Mouse (Mus musculus): ENCODE results near the gene Aamp.

Gene Aamp

DNA sequence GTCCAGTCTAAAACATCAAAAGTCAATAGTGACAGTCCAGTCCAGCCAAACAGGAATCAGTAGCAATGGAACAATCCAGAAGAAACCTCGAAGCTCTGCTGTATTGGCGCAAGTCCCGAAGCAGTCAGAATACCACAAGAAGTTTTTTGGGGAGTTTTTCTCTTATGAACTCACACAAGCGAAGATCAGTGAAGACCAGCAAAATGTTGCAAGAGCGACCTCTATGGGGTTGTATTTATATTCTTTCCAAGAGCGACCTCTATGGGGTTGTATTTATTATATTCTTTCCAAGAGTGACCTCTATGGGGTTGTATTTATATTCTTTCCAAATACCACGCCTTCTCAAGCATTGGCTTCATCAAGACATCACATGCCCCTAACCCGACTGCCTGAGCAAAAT lies 15.8 kb downstream of the Aamp start:
- Histone ChIP-seq H3K27me3 (ENCODE audit: insufficient read depth, low read length) (no peaks in the 10 kb centered on the region), H3K9me3 (ENCODE audit: low read length) (no peaks in the 10 kb centered on the region), H3K4me3 (replicated peaks; ENCODE audit: low read length) (no peak overlapping the region), H3K36me3 (ENCODE audit: insufficient read depth, low read length) (peaks cover 54% of the 10 kb centered on the region), H3K4me1 (replicated peaks; ENCODE audit: low read depth, low read length) (peaks cover 2% of the 10 kb centered on the region; the same call in 1 of the 2 replicates)
- TF ChIP-seq CTCF (conservative IDR thresholded peaks at IDR 0.05; ENCODE audit: low read length) = peak; percentile 19; the same call in 1 of the 2 replicates
- TF ChIP-seq NANOG (IDR thresholded peaks at IDR 0.05; ENCODE audit: borderline replicate concordance, low read length) = no peak

DNA sequence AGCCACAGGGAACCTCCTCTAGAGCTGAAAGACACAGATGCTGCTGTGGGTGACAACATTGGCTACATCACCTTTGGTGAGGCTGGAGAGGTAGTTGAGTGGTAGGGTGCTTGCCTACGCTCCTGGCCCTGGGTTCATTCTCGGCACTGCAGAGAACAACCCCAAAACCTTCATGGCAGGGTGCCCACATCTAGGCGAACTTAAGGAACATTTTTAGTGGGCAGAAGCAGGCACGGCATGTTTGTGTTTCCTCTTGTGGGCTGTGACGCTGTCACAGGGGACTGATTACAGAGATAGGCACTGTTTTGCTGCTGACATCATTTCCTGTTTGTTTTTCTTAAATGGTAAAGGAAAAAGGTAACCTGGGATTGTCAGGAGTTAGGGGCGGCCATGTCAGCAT lies 22.0 kb downstream of the Aamp start:
- H3K36me3 ChIP-seq (ENCODE audit: insufficient read depth, low read length) = peaks cover 98% of the 10 kb centered on the region
- H3K4me1 ChIP-seq (replicated peaks; ENCODE audit: low read depth, low read length) = peaks cover 29% of the 10 kb centered on the region
- TF ChIP-seq CTCF (conservative IDR thresholded peaks at IDR 0.05; ENCODE audit: low read length) = no peak
- no peak for TF ChIP-seq POU5F1 (IDR thresholded peaks at IDR 0.05; ENCODE audit: borderline replicate concordance, low read length)
- TF ChIP-seq NANOG (IDR thresholded peaks at IDR 0.05; ENCODE audit: borderline replicate concordance, low read length) = no peak
- H3K27me3 ChIP-seq (ENCODE audit: insufficient read depth, low read length) = no peaks in the 10 kb centered on the region
- H3K4me3 ChIP-seq (replicated peaks; ENCODE audit: low read length) = no peak overlapping the region
- H3K9me3 ChIP-seq (ENCODE audit: low read length) = no peaks in the 10 kb centered on the region

GRCm38 (mm10) chr1:74256782-74257181 lies 27.8 kb downstream of the Aamp start:
- peaks cover 96% of the 10 kb centered on the region for H3K36me3 ChIP-seq (ENCODE audit: insufficient read depth, low read length)
- H3K4me1 ChIP-seq (replicated peaks; ENCODE audit: low read depth, low read length) = peaks cover 62% of the 10 kb centered on the region
- TF ChIP-seq NANOG (IDR thresholded peaks at IDR 0.05; ENCODE audit: borderline replicate concordance, low read length) (no peak), CTCF (conservative IDR thresholded peaks at IDR 0.05; ENCODE audit: low read length) (no peak), POU5F1 (IDR thresholded peaks at IDR 0.05; ENCODE audit: borderline replicate concordance, low read length) (no peak)
- 0 out of 2 replicates have a peak overlapping the region, but pooled peaks have one; percentile 7 for H3K4me3 ChIP-seq (replicated peaks; ENCODE audit: low read length)
- no peaks in the 10 kb centered on the region for H3K9me3 ChIP-seq (ENCODE audit: low read length)
- H3K27me3 ChIP-seq (ENCODE audit: insufficient read depth, low read length) = no peaks in the 10 kb centered on the region

- Histone ChIP-seq H3K4me3 (replicated peaks; ENCODE audit: low read length) (no peak overlapping the region), H3K27me3 (ENCODE audit: insufficient read depth, low read length) (no peaks in the 10 kb centered on the region), H3K9me3 (ENCODE audit: low read length) (no peaks in the 10 kb centered on the region), H3K36me3 (ENCODE audit: insufficient read depth, low read length) (peaks cover 96% of the 10 kb centered on the region), H3K4me1 (replicated peaks; ENCODE audit: low read depth, low read length) (peaks cover 72% of the 10 kb centered on the region)
- TF ChIP-seq NANOG (IDR thresholded peaks at IDR 0.05; ENCODE audit: borderline replicate concordance, low read length) = no peak
- no peak for TF ChIP-seq CTCF (conservative IDR thresholded peaks at IDR 0.05; ENCODE audit: low read length)
- no peak for TF ChIP-seq POU5F1 (IDR thresholded peaks at IDR 0.05; ENCODE audit: borderline replicate concordance, low read length)
Observed at GRCm38 (mm10) chr1:74255704-74256345, 28.7 kb downstream of the Aamp start.

GRCm38 (mm10) chr1:74250096-74250495 lies 34.4 kb downstream of the Aamp start:
- Histone ChIP-seq H3K27me3 (ENCODE audit: insufficient read depth, low read length) (no peaks in the 10 kb centered on the region), H3K9me3 (ENCODE audit: low read length) (no peaks in the 10 kb centered on the region), H3K36me3 (ENCODE audit: insufficient read depth, low read length) (peaks cover 78% of the 10 kb centered on the region), H3K4me1 (replicated peaks; ENCODE audit: low read depth, low read length) (peaks cover 68% of the 10 kb centered on the region), H3K4me3 (replicated peaks; ENCODE audit: low read length) (no peak overlapping the region)
- TF ChIP-seq NANOG (IDR thresholded peaks at IDR 0.05; ENCODE audit: borderline replicate concordance, low read length) = no peak
- TF ChIP-seq POU5F1 (IDR thresholded peaks at IDR 0.05; ENCODE audit: borderline replicate concordance, low read length) = no peak
- no peak for TF ChIP-seq CTCF (conservative IDR thresholded peaks at IDR 0.05; ENCODE audit: low read length)

DNA sequence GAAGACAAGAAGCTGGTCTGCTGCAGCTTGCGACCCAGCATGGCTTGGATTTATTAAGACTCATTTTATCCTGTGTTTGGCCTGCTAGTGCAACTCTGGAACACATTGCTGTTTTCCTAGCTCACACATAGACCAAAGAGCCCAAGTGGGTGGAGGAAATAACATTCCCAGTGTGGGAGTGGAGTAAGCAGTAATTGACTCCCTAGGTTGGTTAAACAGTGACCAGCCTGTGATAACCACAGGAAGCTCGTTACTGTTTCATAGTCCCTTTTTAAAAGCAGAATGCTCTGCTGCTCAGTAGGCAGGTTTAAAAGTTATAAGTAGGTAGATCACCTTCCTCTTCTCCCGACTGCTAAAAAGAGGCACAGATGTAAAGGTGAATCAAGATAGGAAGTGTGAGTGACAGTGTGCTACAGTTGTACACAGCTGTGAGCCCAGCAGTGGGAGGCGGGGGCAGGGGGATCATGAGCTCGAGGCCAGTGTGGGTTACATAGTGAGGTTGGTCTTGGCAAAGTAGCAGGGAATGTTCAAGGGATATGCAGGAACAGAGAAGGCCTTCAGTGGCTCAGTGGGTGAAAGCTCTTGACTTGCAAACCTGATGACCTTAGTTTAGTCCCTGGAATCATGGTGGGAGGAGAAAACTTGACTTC lies 35.1 kb downstream of the Aamp start:
- H3K4me3 ChIP-seq (replicated peaks; ENCODE audit: low read length) = no peak overlapping the region
- no peaks in the 10 kb centered on the region for H3K27me3 ChIP-seq (ENCODE audit: insufficient read depth, low read length)
- H3K4me1 ChIP-seq (replicated peaks; ENCODE audit: low read depth, low read length) = peaks cover 74% of the 10 kb centered on the region
- H3K9me3 ChIP-seq (ENCODE audit: low read length) = no peaks in the 10 kb centered on the region
- TF ChIP-seq CTCF (conservative IDR thresholded peaks at IDR 0.05; ENCODE audit: low read length) = no peak
- no peak for TF ChIP-seq NANOG (IDR thresholded peaks at IDR 0.05; ENCODE audit: borderline replicate concordance, low read length)
- no peak for TF ChIP-seq POU5F1 (IDR thresholded peaks at IDR 0.05; ENCODE audit: borderline replicate concordance, low read length)
- peaks cover 72% of the 10 kb centered on the region for H3K36me3 ChIP-seq (ENCODE audit: insufficient read depth, low read length)

DNA sequence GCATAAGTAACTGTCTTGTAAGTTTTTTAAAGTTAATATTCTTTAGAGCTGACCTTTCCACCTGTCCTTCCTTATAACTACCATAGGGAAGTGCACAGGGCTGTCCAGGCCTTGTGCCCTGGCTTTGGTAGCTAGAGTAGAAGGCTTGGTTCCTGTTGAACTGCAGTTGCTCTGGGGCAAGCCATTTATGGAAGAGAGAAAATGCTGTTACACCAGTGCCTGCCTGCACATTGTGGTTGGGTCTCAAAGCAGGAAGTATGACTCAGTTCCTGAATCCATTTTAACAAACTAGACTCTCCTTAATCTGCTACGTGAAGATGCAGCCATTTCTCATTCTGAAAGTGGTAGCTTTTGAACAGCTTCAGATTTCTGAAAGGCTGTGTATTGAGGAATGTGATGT lies 35.7 kb downstream of the Aamp start:
- TF ChIP-seq POU5F1 (IDR thresholded peaks at IDR 0.05; ENCODE audit: borderline replicate concordance, low read length) = no peak
- no peak for TF ChIP-seq CTCF (conservative IDR thresholded peaks at IDR 0.05; ENCODE audit: low read length)
- no peak for TF ChIP-seq NANOG (IDR thresholded peaks at IDR 0.05; ENCODE audit: borderline replicate concordance, low read length)
- H3K36me3 ChIP-seq (ENCODE audit: insufficient read depth, low read length) = peaks cover 65% of the 10 kb centered on the region

DNA sequence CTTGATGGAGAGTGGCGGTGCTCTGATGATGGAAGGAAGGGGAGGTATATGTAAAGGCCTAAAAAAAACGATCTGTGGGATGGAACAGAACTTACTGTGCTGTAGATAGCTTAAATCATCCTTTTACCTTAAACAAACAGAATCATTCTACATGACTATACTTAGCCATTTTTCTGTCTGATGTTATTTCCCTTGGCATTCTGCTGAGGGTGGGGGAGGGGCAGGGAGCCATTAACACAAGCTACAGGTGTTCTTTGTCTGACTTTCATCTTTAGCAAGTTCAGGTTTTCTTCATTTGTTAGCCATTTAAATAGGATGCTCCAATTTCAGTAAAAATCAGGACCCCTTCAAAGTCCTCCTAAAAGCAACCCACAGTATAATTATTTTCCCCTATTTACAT lies 39.0 kb downstream of the Aamp start:
- Histone ChIP-seq H3K4me1 (replicated peaks; ENCODE audit: low read depth, low read length) (peaks cover 81% of the 10 kb centered on the region), H3K9me3 (ENCODE audit: low read length) (no peaks in the 10 kb centered on the region), H3K36me3 (ENCODE audit: insufficient read depth, low read length) (peaks cover 45% of the 10 kb centered on the region), H3K4me3 (replicated peaks; ENCODE audit: low read length) (no peak overlapping the region), H3K27me3 (ENCODE audit: insufficient read depth, low read length) (no peaks in the 10 kb centered on the region)
- TF ChIP-seq CTCF (conservative IDR thresholded peaks at IDR 0.05; ENCODE audit: low read length) = no peak
- TF ChIP-seq NANOG (IDR thresholded peaks at IDR 0.05; ENCODE audit: borderline replicate concordance, low read length) = peak; percentile 74

More for the DNA sequence above, 35.7 kb downstream of the Aamp start:
- Histone ChIP-seq H3K4me1 (replicated peaks; ENCODE audit: low read depth, low read length) (peaks cover 81% of the 10 kb centered on the region), H3K9me3 (ENCODE audit: low read length) (no peaks in the 10 kb centered on the region), H3K4me3 (replicated peaks; ENCODE audit: low read length) (no peak overlapping the region), H3K27me3 (ENCODE audit: insufficient read depth, low read length) (no peaks in the 10 kb centered on the region)

Measured in E14TG2a.4 (cell line).